Mouse (Mus musculus): ENCODE results near the gene Prnp.

Gene Prnp

GRCm38 (mm10) chr2:131906846-131907245, 2.9 kb upstream of the Prnp start:
- no peak for DNase-seq (ENCODE audit: low spot score in 2 of 2)

GRCm38 (mm10) chr2:131907311-131907710, 2.4 kb upstream of the Prnp start:
- no peak for DNase-seq (ENCODE audit: low spot score in 2 of 2)

GRCm38 (mm10) chr2:131908351-131908861, 1.3 kb upstream of the Prnp start:
- DNase-seq (ENCODE audit: low spot score in 2 of 2) = no peak

- no peak for DNase-seq (ENCODE audit: low spot score in 2 of 2)
These were observed 822 bp upstream of the Prnp start for GRCm38 (mm10) chr2:131908906-131909305.

- DNase-seq (ENCODE audit: low spot score in 2 of 2) = no peak
These were observed 1.1 kb downstream of the Prnp start for GRCm38 (mm10) chr2:131910847-131911246.

- no peak for DNase-seq (ENCODE audit: low spot score in 2 of 2)
These were observed 1.6 kb downstream of the Prnp start for GRCm38 (mm10) chr2:131911341-131911740.

GRCm38 (mm10) chr2:131912526-131913258, 3.0 kb downstream of the Prnp start:
- DNase-seq (ENCODE audit: low spot score in 2 of 2) = no peak

GRCm38 (mm10) chr2:131932275-131932902, 22.7 kb downstream of the Prnp start:
- no peak for DNase-seq (ENCODE audit: low spot score in 2 of 2)

GRCm38 (mm10) chr2:131933013-131933412, 23.3 kb downstream of the Prnp start:
- DNase-seq (ENCODE audit: low spot score in 2 of 2) = no peak

GRCm38 (mm10) chr2:131933598-131933997, 23.9 kb downstream of the Prnp start:
- peak in 1 of 2 experiments; percentile 37 for DNase-seq (ENCODE audit: low spot score in 2 of 2)

GRCm38 (mm10) chr2:131934243-131934642, 24.5 kb downstream of the Prnp start:
- DNase-seq (ENCODE audit: low spot score in 2 of 2) = no peak

- no peak for DNase-seq (ENCODE audit: low spot score in 2 of 2)
These were observed 25.8 kb downstream of the Prnp start for GRCm38 (mm10) chr2:131935390-131936105.

- no peak for DNase-seq (ENCODE audit: low spot score in 2 of 2)
These were observed 26.7 kb downstream of the Prnp start for GRCm38 (mm10) chr2:131936410-131936809.

GRCm38 (mm10) chr2:131939404-131940111, 29.8 kb downstream of the Prnp start:
- peak; percentile 66 to 71 for DNase-seq (ENCODE audit: low spot score in 2 of 2)

- DNase-seq (ENCODE audit: low spot score in 2 of 2) = no peak
These were observed 30.8 kb downstream of the Prnp start for GRCm38 (mm10) chr2:131940506-131940905.

- DNase-seq (ENCODE audit: low spot score in 2 of 2) = no peak
These were observed 31.8 kb downstream of the Prnp start for GRCm38 (mm10) chr2:131941501-131941900.

GRCm38 (mm10) chr2:131944370-131944769, 34.6 kb downstream of the Prnp start:
- DNase-seq (ENCODE audit: low spot score in 2 of 2) = no peak

GRCm38 (mm10) chr2:131945225-131945624, 35.5 kb downstream of the Prnp start:
- DNase-seq (ENCODE audit: low spot score in 2 of 2) = no peak

- no peak for DNase-seq (ENCODE audit: low spot score in 2 of 2)
These were observed 36.0 kb downstream of the Prnp start for GRCm38 (mm10) chr2:131945765-131946164.

- DNase-seq (ENCODE audit: low spot score in 2 of 2) = no peak
These were observed 36.6 kb downstream of the Prnp start for GRCm38 (mm10) chr2:131946351-131946750.

GRCm38 (mm10) chr2:131948156-131948555, 38.4 kb downstream of the Prnp start:
- DNase-seq (ENCODE audit: low spot score in 2 of 2) = no peak
